In the genomic region with DNA sequence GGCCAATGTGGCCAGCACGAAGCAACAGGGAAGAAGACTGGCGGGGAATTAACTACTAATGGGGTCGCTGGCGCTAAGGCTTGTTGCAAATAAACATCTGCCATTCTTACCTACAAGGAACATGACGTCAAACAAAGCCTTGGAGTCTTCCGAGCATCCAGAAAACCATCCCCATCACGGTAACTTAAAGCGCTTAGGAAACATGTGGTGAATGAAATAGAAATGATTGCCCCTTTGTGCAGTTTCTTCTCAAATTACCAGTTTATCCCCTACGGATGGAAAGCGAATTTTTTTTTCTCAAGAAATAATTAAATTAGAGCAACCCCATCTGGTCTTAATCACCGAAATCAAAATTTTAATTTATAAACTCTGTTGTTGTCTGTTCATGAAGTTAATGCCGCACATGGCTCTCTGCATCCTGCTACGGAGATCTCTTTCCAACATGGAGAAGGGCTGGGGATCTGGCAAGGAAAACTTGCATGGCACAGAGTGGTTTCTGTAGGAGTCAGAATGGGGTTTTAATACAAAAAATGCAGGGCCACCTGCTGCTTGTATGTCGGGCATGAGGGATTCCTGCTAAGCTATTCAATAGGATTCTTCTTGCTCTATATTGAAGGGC, we compare ENCODE assay signal across 25 mouse cellular contexts.
DNase-seq lines count a peak whose midpoint lies in the region; ATAC-seq and TF ChIP-seq lines count a peak whose summit lies in the region.
"Had no signal": no experiment of that assay in that cellular context is flagged by ENCODE, and none has a peak within 500 bp of the region (broad histone marks: within the 10 kb centered on the region; RNA-seq: fewer than 3 reads in every experiment).

No protein-coding gene starts in this region.

- no peak overlapping the region for H3K4me3 ChIP-seq in midbrain, embryonic 14.5 days (replicated peaks; ENCODE audit: low read depth, low read length)
- no peak overlapping the region for H3K4me3 ChIP-seq in midbrain, embryonic 11.5 days (ENCODE audit: low read depth, low read length)
- H3K4me3 ChIP-seq in embryonic facial prominence, embryonic 14.5 days (ENCODE audit: low read depth, low read length), result no peak overlapping the region
- H3K4me3 ChIP-seq in hindbrain, postnatal 0 days (ENCODE audit: low read length), result no peak overlapping the region
- H3K4me3 ChIP-seq: forebrain, embryonic 12.5 days; heart, adult 2 months; heart, embryonic 13.5 days; layer of hippocampus, adult 2 months; limb, embryonic 13.5 days; liver, embryonic 12.5 days; megakaryocyte, embryonic 14.5 days; stomach, embryonic 15.5 days had no signal

- no peak for ATAC-seq in midbrain, embryonic 14.5 days (ENCODE audit: low FRiP score, low TSS enrichment)
- no peak for ATAC-seq in midbrain, embryonic 11.5 days (ENCODE audit: low FRiP score)
- ATAC-seq in embryonic facial prominence, embryonic 14.5 days (ENCODE audit: low read depth), result peak; percentile 55; the same call in 1 of the 2 replicates
- no peak for ATAC-seq in hindbrain, postnatal 0 days
- ATAC-seq: intestine, postnatal 0 days; liver, embryonic 12.5 days; midbrain, embryonic 16.5 days had no signal

- peak; percentile 23 for DNase-seq in embryo, embryonic 11 days
- no peak for DNase-seq in embryo, embryonic 9.5 days (ENCODE audit: extremely low spot score)
- DNase-seq in midbrain, embryonic 14.5 days, result peak; percentile 5
- no peak for DNase-seq in midbrain, embryonic 11.5 days (ENCODE audit: low spot score, missing footprints)
- DNase-seq in embryonic facial prominence, embryonic 14.5 days (ENCODE audit: low spot score), result peak; percentile 41
- DNase-seq in hindbrain, postnatal 0 days (ENCODE audit: low spot score), result peak; percentile 10
- no peak for DNase-seq in lung, postnatal 36 days
- DNase-seq in left cerebral cortex, postnatal 14 days (ENCODE audit: low spot score in 2 of 2), result no peak
- DNase-seq: cerebellum, adult 18-20 months; gastrocnemius, postnatal 36 days; heart, adult 2 months; heart, postnatal 14 days; kidney, postnatal 25 days; lung, adult 2 months; right cerebral cortex, postnatal 4 days; thymus, postnatal 36 days had no signal

- H3K27me3 ChIP-seq in midbrain, embryonic 14.5 days (ENCODE audit: control insufficient read depth, insufficient read depth, low read length), result no peaks in the 10 kb centered on the region
- no peaks in the 10 kb centered on the region for H3K27me3 ChIP-seq in midbrain, embryonic 11.5 days (ENCODE audit: control insufficient read depth, insufficient read depth, low read length)
- no peaks in the 10 kb centered on the region for H3K27me3 ChIP-seq in embryonic facial prominence, embryonic 14.5 days (replicated peaks; ENCODE audit: control insufficient read depth, insufficient read depth, low read length)
- H3K27me3 ChIP-seq in hindbrain, postnatal 0 days (ENCODE audit: insufficient read depth, low read length), result no peaks in the 10 kb centered on the region
- H3K27me3 ChIP-seq: forebrain, embryonic 12.5 days; heart, embryonic 13.5 days; limb, embryonic 13.5 days; liver, embryonic 12.5 days; megakaryocyte, embryonic 14.5 days; stomach, embryonic 15.5 days had no signal

- TF ChIP-seq CTCF in hindbrain, postnatal 0 days (IDR thresholded peaks at IDR 0.05; ENCODE audit: low read depth), result no peak

- no peak overlapping the region for H3K27ac ChIP-seq in midbrain, embryonic 14.5 days (replicated peaks; ENCODE audit: low read depth, low read length)
- H3K27ac ChIP-seq in midbrain, embryonic 11.5 days (ENCODE audit: low read depth, low read length), result no peak overlapping the region
- H3K27ac ChIP-seq in embryonic facial prominence, embryonic 14.5 days (replicated peaks; ENCODE audit: low read depth, low read length), result no peak overlapping the region
- H3K27ac ChIP-seq in hindbrain, postnatal 0 days, result no peak overlapping the region
- H3K27ac ChIP-seq: forebrain, embryonic 12.5 days; heart, adult 2 months; heart, embryonic 13.5 days; layer of hippocampus, adult 2 months; limb, embryonic 13.5 days; liver, embryonic 12.5 days; stomach, embryonic 15.5 days had no signal

- no peaks in the 10 kb centered on the region for H3K36me3 ChIP-seq in midbrain, embryonic 14.5 days (ENCODE audit: control insufficient read depth, insufficient read depth, low read length)
- no peaks in the 10 kb centered on the region for H3K36me3 ChIP-seq in midbrain, embryonic 11.5 days (ENCODE audit: control insufficient read depth, insufficient read depth, low read length)
- no peaks in the 10 kb centered on the region for H3K36me3 ChIP-seq in embryonic facial prominence, embryonic 14.5 days (ENCODE audit: control insufficient read depth, insufficient read depth, low read length)
- H3K36me3 ChIP-seq in hindbrain, postnatal 0 days (ENCODE audit: insufficient read depth, low read length), result no peaks in the 10 kb centered on the region
- H3K36me3 ChIP-seq: forebrain, embryonic 12.5 days; heart, embryonic 13.5 days; limb, embryonic 13.5 days; liver, embryonic 12.5 days; stomach, embryonic 15.5 days had no signal

- no peak overlapping the region for H3K4me2 ChIP-seq in midbrain, embryonic 14.5 days (ENCODE audit: low read length)
- no peak overlapping the region for H3K4me2 ChIP-seq in midbrain, embryonic 11.5 days
- no peak overlapping the region for H3K4me2 ChIP-seq in embryonic facial prominence, embryonic 14.5 days (ENCODE audit: low read depth, low read length)
- no peak overlapping the region for H3K4me2 ChIP-seq in hindbrain, postnatal 0 days (ENCODE audit: low read depth, low read length)
- H3K4me2 ChIP-seq: forebrain, embryonic 12.5 days; heart, embryonic 13.5 days; limb, embryonic 13.5 days; liver, embryonic 12.5 days; stomach, embryonic 15.5 days had no signal

- 61% methylated on average over 14 of the region's 14 CpGs for WGBS in midbrain, embryonic 14.5 days
- 72% methylated on average over 14 of the region's 14 CpGs for WGBS in midbrain, embryonic 11.5 days
- 38% methylated on average over 14 of the region's 14 CpGs for WGBS in embryonic facial prominence, embryonic 14.5 days
- WGBS in hindbrain, postnatal 0 days, result 51% methylated on average over 14 of the region's 14 CpGs

- no peaks in the 10 kb centered on the region for H3K9me3 ChIP-seq in midbrain, embryonic 14.5 days (ENCODE audit: control insufficient read depth, low read length)
- H3K9me3 ChIP-seq in midbrain, embryonic 11.5 days (ENCODE audit: control insufficient read depth, low read length), result no peaks in the 10 kb centered on the region
- no peaks in the 10 kb centered on the region for H3K9me3 ChIP-seq in embryonic facial prominence, embryonic 14.5 days (ENCODE audit: control insufficient read depth, low read length)
- no peaks in the 10 kb centered on the region for H3K9me3 ChIP-seq in hindbrain, postnatal 0 days (ENCODE audit: low read length)
- H3K9me3 ChIP-seq: forebrain, embryonic 12.5 days; heart, embryonic 13.5 days; limb, embryonic 13.5 days; liver, embryonic 12.5 days; megakaryocyte, embryonic 14.5 days; stomach, embryonic 15.5 days had no signal

- no peaks in the 10 kb centered on the region for H3K4me1 ChIP-seq in midbrain, embryonic 14.5 days (ENCODE audit: control insufficient read depth, insufficient read depth, low read length)
- no peaks in the 10 kb centered on the region for H3K4me1 ChIP-seq in midbrain, embryonic 11.5 days (ENCODE audit: control insufficient read depth, insufficient read depth, low read length)
- no peaks in the 10 kb centered on the region for H3K4me1 ChIP-seq in embryonic facial prominence, embryonic 14.5 days (ENCODE audit: control insufficient read depth, insufficient read depth, low read length)
- no peaks in the 10 kb centered on the region for H3K4me1 ChIP-seq in hindbrain, postnatal 0 days (ENCODE audit: insufficient read depth, low read length)
- H3K4me1 ChIP-seq: forebrain, embryonic 12.5 days; heart, embryonic 13.5 days; limb, embryonic 13.5 days; liver, embryonic 12.5 days; megakaryocyte, embryonic 14.5 days; stomach, embryonic 15.5 days had no signal

- intact Hi-C loops in left cerebral cortex, postnatal 14 days (cut with DNase I), result no loop called here

- H3K9ac ChIP-seq in midbrain, embryonic 14.5 days (replicated peaks; ENCODE audit: low read length), result no peak overlapping the region
- H3K9ac ChIP-seq in midbrain, embryonic 11.5 days (ENCODE audit: low read length), result no peak overlapping the region
- H3K9ac ChIP-seq in embryonic facial prominence, embryonic 14.5 days (ENCODE audit: low read depth, low read length), result no peak overlapping the region
- no peak overlapping the region for H3K9ac ChIP-seq in hindbrain, postnatal 0 days (replicated peaks; ENCODE audit: low read length)
- H3K9ac ChIP-seq: forebrain, embryonic 12.5 days; heart, embryonic 13.5 days; limb, embryonic 13.5 days; liver, embryonic 12.5 days; stomach, embryonic 15.5 days had no signal

Comparison
In these comparisons a context has a peak if more than half of its experiments do, and no peak if none do; other contexts are left out.
1. DNase-seq: peak in embryo, embryonic 11 days (single experiment), midbrain, embryonic 14.5 days (single experiment), embryonic facial prominence, embryonic 14.5 days (single experiment) and hindbrain, postnatal 0 days (single experiment); none in embryo, embryonic 9.5 days (single experiment), midbrain, embryonic 11.5 days (single experiment), lung, postnatal 36 days (single experiment) and left cerebral cortex, postnatal 14 days (0 of 2).